Mouse (Mus musculus) limb, embryonic 13.5 days (tissue): ENCODE measurements around the gene Trir. TPM values are rescaled to one million over a fixed set of nuclear protein-coding genes. Genes with fewer than 3 reads are reported as not detected.

ENCODE experiments used
- ATAC-seq: fragments of 200-750 bp; cut with Nextera tagmentation; 2 replicates; pipeline ENCODE4 v1.8.0; 2017; ENCODE audit warnings: low read depth, moderate number of reproducible peaks, moderate TSS enrichment; ENCODE audit not compliant: low FRiP score
- H3K27ac ChIP-seq: fragments of 300-500 bp; sonication (generic); 2 replicates; pipeline ENCODE4 v1.5.1; 2015; ENCODE audit warnings: inconsistent platforms, mild to moderate bottlenecking, moderate library complexity
- H3K27me3 ChIP-seq: fragments of 300-500 bp; sonication (generic); 2 replicates; pipeline ENCODE4 v1.6.1; 2015; ENCODE audit warnings: mild to moderate bottlenecking, inconsistent platforms
- H3K36me3 ChIP-seq: fragments of 300-500 bp; sonication (generic); 2 replicates; pipeline ENCODE4 v1.6.1; 2015; ENCODE audit warnings: inconsistent platforms, mild to moderate bottlenecking, moderate library complexity
- H3K4me1 ChIP-seq: fragments of 300-500 bp; sonication (generic); 2 replicates; pipeline ENCODE4 v1.6.1; 2015; ENCODE audit warnings: inconsistent platforms
- H3K4me2 ChIP-seq: fragments of 300-500 bp; sonication (generic); replicated peaks from 2 replicates; pipeline ENCODE4 v1.6.1; 2015; ENCODE audit warnings: inconsistent platforms, mild to moderate bottlenecking, moderate library complexity
- H3K4me3 ChIP-seq: fragments of 300-500 bp; sonication (generic); 2 replicates; pipeline ENCODE4 v1.5.1; 2015; ENCODE audit warnings: moderate library complexity, mild to moderate bottlenecking, inconsistent platforms
- H3K9ac ChIP-seq: fragments of 300-500 bp; sonication (generic); 2 replicates; pipeline ENCODE4 v1.6.1; 2015; ENCODE audit warnings: mild to moderate bottlenecking, inconsistent platforms
- H3K9me3 ChIP-seq: fragments of 300-500 bp; sonication (generic); 2 replicates; pipeline ENCODE4 v1.6.1; 2016; ENCODE audit warnings: inconsistent platforms
- WGBS: fragments of 180-500 bp; shearing (Covaris S2); methylation state at CpG from one replicate; pipeline ENCODE4 v1.1.7; 2015; 5-methylcytosine and 5-hydroxymethylcytosine counted together
- polyA plus RNA-seq: library from polyadenylated mRNA; unstranded; fragments of >200 nt; fragmentation: Nextera tagmentation; extraction: Ambion mirVana; gene quantifications from 2 replicates; pipeline ENCODE4 v1.2.1, GENCODE M21; 2015

Gene Trir
- polyA plus RNA-seq, 1 experiment from 2014 or later = 114 TPM

GRCm38 (mm10) chr8:85057367-85057766 is 30.7 kb downstream of the Trir start:
- Histone ChIP-seq H3K9me3 (no peaks in the 10 kb centered on the region), H3K9ac (no peak overlapping the region), H3K4me2 (no peak overlapping the region), H3K36me3 (peaks cover 58% of the 10 kb centered on the region), H3K27ac (no peak overlapping the region), H3K4me3 (no peak overlapping the region), H3K27me3 (no peaks in the 10 kb centered on the region), H3K4me1 (peaks cover 11% of the 10 kb centered on the region)
- 77% methylated on average over 7 of the region's 7 CpGs for WGBS
- ATAC-seq = no peak

GRCm38 (mm10) chr8:85059879-85060616 is 33.4 kb downstream of the Trir start, which contains the start of gene Fbxw9:
Gene Fbxw9 (plus strand): TSS chr8:85060055.
- Histone ChIP-seq H3K4me1 (peaks cover 11% of the 10 kb centered on the region), H3K36me3 (peaks cover 42% of the 10 kb centered on the region), H3K27ac (no peak within 1 kb of the TSS), H3K4me2 (peak within 1 kb of the TSS; percentile 83), H3K9ac (peak within 1 kb of the TSS; percentile 85), H3K27me3 (no peaks in the 10 kb centered on the region), H3K4me3 (peak within 1 kb of the TSS; percentile 86), H3K9me3 (no peaks in the 10 kb centered on the region)
- peak; percentile 91 for ATAC-seq
- under 1% methylated on average over 52 of the region's 53 CpGs for WGBS

GRCm38 (mm10) chr8:85062603-85063002 is 36.0 kb downstream of the Trir start:
- Histone ChIP-seq H3K9ac (no peak overlapping the region), H3K36me3 (peaks cover 36% of the 10 kb centered on the region), H3K4me1 (peaks cover 11% of the 10 kb centered on the region), H3K27ac (no peak overlapping the region), H3K27me3 (no peaks in the 10 kb centered on the region), H3K9me3 (no peaks in the 10 kb centered on the region), H3K4me2 (no peak overlapping the region), H3K4me3 (no peak overlapping the region)
- no peak for ATAC-seq
- 95% methylated on average over 4 of the region's 4 CpGs for WGBS

- H3K9me3 ChIP-seq = no peaks in the 10 kb centered on the region
- WGBS = 24% methylated on average over 2 of the region's 2 CpGs
- H3K27ac ChIP-seq = no peak overlapping the region
- H3K4me1 ChIP-seq = peaks cover 10% of the 10 kb centered on the region
- ATAC-seq = no peak
- H3K36me3 ChIP-seq = peaks cover 35% of the 10 kb centered on the region
- no peaks in the 10 kb centered on the region for H3K27me3 ChIP-seq
- no peak overlapping the region for H3K4me2 ChIP-seq
- H3K4me3 ChIP-seq = no peak overlapping the region
- H3K9ac ChIP-seq = no peak overlapping the region
These were observed 38.6 kb downstream of the Trir start for GRCm38 (mm10) chr8:85065213-85065612.

GRCm38 (mm10) chr8:85067155-85067554 is 40.5 kb downstream of the Trir start:
- Histone ChIP-seq H3K9ac (no peak overlapping the region), H3K27ac (no peak overlapping the region), H3K9me3 (no peaks in the 10 kb centered on the region), H3K4me3 (no peak overlapping the region), H3K27me3 (no peaks in the 10 kb centered on the region), H3K36me3 (peaks cover 34% of the 10 kb centered on the region), H3K4me2 (no peak overlapping the region), H3K4me1 (peaks cover 5% of the 10 kb centered on the region)
- ATAC-seq = no peak
- 93% methylated on average over 2 of the region's 2 CpGs for WGBS

- ATAC-seq = no peak
- no peak within 1 kb of the TSS for H3K9ac ChIP-seq
These were observed 41.4 kb downstream of the Trir start, which contains the start of gene Gm5741 for GRCm38 (mm10) chr8:85067982-85068381. Gene Gm5741 (minus strand): TSS chr8:85067982.

GRCm38 (mm10) chr8:85071041-85071440 is 44.4 kb downstream of the Trir start:
- no peak for ATAC-seq
- H3K9ac ChIP-seq = peak overlapping the region; percentile 88; the same call in 1 of the 2 replicates
- no peaks in the 10 kb centered on the region for H3K9me3 ChIP-seq
- no peaks in the 10 kb centered on the region for H3K27me3 ChIP-seq
- H3K4me2 ChIP-seq = peak overlapping the region; percentile 78
- peak overlapping the region; percentile 95 for H3K4me3 ChIP-seq
- WGBS = 83% methylated on average over 5 of the region's 5 CpGs
- peaks cover 14% of the 10 kb centered on the region for H3K4me1 ChIP-seq
- peak overlapping the region; percentile 96; the same call in 1 of the 2 replicates for H3K27ac ChIP-seq
- peaks cover 39% of the 10 kb centered on the region for H3K36me3 ChIP-seq

More at GRCm38 (mm10) chr8:85067982-85068381, 41.4 kb downstream of the Trir start, which contains the start of gene Gm5741:
- Histone ChIP-seq H3K27ac (no peak within 1 kb of the TSS), H3K36me3 (peaks cover 25% of the 10 kb centered on the region), H3K27me3 (no peaks in the 10 kb centered on the region), H3K4me3 (no peak within 1 kb of the TSS), H3K9me3 (no peaks in the 10 kb centered on the region), H3K4me1 (peaks cover 13% of the 10 kb centered on the region), H3K4me2 (no peak within 1 kb of the TSS)

- peak within 1 kb of the TSS; percentile 78 for H3K4me2 ChIP-seq
- under 1% methylated on average over 68 of the region's 68 CpGs for WGBS
These were observed 45.1 kb downstream of the Trir start, which contains the start of gene Dhps for GRCm38 (mm10) chr8:85071514-85072281. Gene Dhps (plus strand): TSS chr8:85071757.

GRCm38 (mm10) chr8:85072364-85072929 is 45.8 kb downstream of the Trir start:
- Histone ChIP-seq H3K9ac (peak overlapping the region; percentile 88), H3K4me1 (peaks cover 14% of the 10 kb centered on the region), H3K9me3 (no peaks in the 10 kb centered on the region), H3K4me2 (peak overlapping the region; percentile 78), H3K4me3 (peak overlapping the region; percentile 95), H3K27me3 (no peaks in the 10 kb centered on the region), H3K27ac (peak overlapping the region; percentile 96; the same call in 1 of the 2 replicates), H3K36me3 (peaks cover 39% of the 10 kb centered on the region)
- ATAC-seq = peak; percentile 18; the same call in 1 of the 2 replicates
- 36% methylated on average over 9 of the region's 9 CpGs for WGBS

More at GRCm38 (mm10) chr8:85071514-85072281, 45.1 kb downstream of the Trir start, which contains the start of gene Dhps:
- Histone ChIP-seq H3K4me3 (peak within 1 kb of the TSS; percentile 95), H3K27me3 (no peaks in the 10 kb centered on the region), H3K9me3 (no peaks in the 10 kb centered on the region), H3K4me1 (peaks cover 14% of the 10 kb centered on the region), H3K9ac (peak within 1 kb of the TSS; percentile 88), H3K27ac (peak within 1 kb of the TSS; percentile 96), H3K36me3 (peaks cover 39% of the 10 kb centered on the region)
- ATAC-seq = peak; percentile 91

- Histone ChIP-seq H3K4me2 (peak overlapping the region; percentile 78), H3K4me1 (peaks cover 14% of the 10 kb centered on the region), H3K27ac (no peak overlapping the region), H3K36me3 (peaks cover 39% of the 10 kb centered on the region), H3K9me3 (no peaks in the 10 kb centered on the region), H3K27me3 (no peaks in the 10 kb centered on the region), H3K9ac (no peak overlapping the region), H3K4me3 (peak overlapping the region; percentile 95; the same call in 1 of the 2 replicates)
- 93% methylated on average over 15 of the region's 15 CpGs for WGBS
- no peak for ATAC-seq
These were observed 46.5 kb downstream of the Trir start for GRCm38 (mm10) chr8:85073041-85073612.

- no peak overlapping the region for H3K4me3 ChIP-seq
- H3K9me3 ChIP-seq = no peaks in the 10 kb centered on the region
- no peak overlapping the region for H3K27ac ChIP-seq
- WGBS = 79% methylated on average over 10 of the region's 10 CpGs
- H3K27me3 ChIP-seq = no peaks in the 10 kb centered on the region
- no peak overlapping the region for H3K9ac ChIP-seq
- ATAC-seq = no peak
- peaks cover 14% of the 10 kb centered on the region for H3K4me1 ChIP-seq
- peaks cover 45% of the 10 kb centered on the region for H3K36me3 ChIP-seq
- no peak overlapping the region for H3K4me2 ChIP-seq
These were observed 47.5 kb downstream of the Trir start for GRCm38 (mm10) chr8:85074167-85074566.
